Mouse (Mus musculus): ENCODE data around the gene Axin2. TPM values are rescaled to one million over a fixed set of nuclear protein-coding genes. Genes with fewer than 3 reads are reported as not detected.

Gene Axin2
- polyA plus RNA-seq, 1 experiment from 2014 or later = 1.6 TPM

DNA sequence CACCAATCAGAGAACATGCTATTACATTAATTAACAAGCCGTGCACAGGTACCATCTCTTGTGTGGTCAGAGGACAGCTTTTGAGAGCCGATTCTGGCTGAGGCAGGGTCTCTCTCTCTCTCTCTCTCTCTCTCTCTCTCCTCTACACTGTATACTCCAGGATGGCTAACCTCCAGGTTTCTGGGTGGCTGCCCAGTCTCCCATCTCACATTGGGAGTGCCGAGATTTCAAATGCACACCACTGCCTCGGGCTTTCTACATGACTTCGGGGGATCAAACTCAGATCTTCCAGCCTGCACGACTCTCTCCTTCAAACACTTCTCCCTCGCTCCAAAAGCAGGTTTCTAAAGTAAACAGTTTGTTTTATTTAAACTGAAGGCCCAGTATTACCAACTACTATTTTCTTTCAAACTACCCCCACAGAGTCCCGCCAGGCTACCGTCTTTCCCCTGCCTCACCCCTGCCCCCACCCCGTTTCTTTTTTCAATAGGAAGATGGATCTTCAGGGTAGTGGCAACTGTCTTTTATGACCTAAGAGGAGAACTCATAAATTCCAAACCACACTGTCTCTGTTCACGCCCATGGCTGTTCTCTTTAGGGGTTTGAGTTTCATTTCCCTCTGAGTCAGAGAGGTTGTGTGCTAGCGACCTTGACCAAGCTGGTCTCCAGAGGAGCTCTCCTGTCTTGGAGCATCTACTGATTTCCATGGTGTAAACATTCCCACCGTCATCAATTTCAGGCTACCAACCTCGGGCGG lies 43.5 kb downstream of the Axin2 start:
- peaks cover 7% of the 10 kb centered on the region; the same call in 1 of the 2 replicates for H3K4me1 ChIP-seq (ENCODE audit: control insufficient read depth, insufficient read depth, low read length)
- no peaks in the 10 kb centered on the region for H3K9me3 ChIP-seq (replicated peaks; ENCODE audit: control insufficient read depth, low read length)
- ATAC-seq (replicated peaks; ENCODE audit: extremely low read depth, insufficient read depth, low FRiP score) = no peak
- no peak overlapping the region for H3K27ac ChIP-seq (ENCODE audit: low read length)
- no peak overlapping the region for H3K4me2 ChIP-seq (ENCODE audit: low read depth, low read length)
- H3K4me3 ChIP-seq (ENCODE audit: low read length) = no peak overlapping the region
- H3K9ac ChIP-seq (ENCODE audit: low read length) = no peak overlapping the region
- 71% methylated on average over 15 of the region's 15 CpGs for WGBS
- no peaks in the 10 kb centered on the region for H3K27me3 ChIP-seq (ENCODE audit: control insufficient read depth, insufficient read depth, low read length)
- no peaks in the 10 kb centered on the region for H3K36me3 ChIP-seq (ENCODE audit: control insufficient read depth, insufficient read depth)

DNA sequence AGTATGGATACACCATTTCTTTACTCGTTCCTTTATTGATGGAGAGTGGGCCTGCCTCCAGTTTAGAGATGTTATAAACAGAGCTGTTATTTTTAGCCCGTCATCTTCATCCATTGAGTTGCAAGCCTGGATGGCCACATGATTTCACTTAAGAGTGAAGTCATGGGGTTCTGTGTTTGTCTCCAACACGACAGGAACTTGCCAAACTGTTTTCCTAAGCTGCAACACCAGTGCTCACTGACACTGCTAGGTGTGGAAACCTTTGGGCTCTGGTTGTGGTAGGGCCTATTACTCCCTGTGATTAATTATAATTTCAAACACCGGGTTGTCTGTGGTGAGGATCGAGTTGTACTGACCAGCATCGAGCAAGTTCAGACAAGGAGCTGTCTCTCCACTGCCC lies 45.6 kb downstream of the Axin2 start:
- Histone ChIP-seq H3K27me3 (ENCODE audit: control insufficient read depth, insufficient read depth, low read length) (no peaks in the 10 kb centered on the region), H3K27ac (ENCODE audit: low read length) (peak overlapping the region; percentile 44; the same call in 1 of the 2 replicates), H3K4me2 (ENCODE audit: low read depth, low read length) (no peak overlapping the region), H3K4me3 (ENCODE audit: low read length) (no peak overlapping the region), H3K9me3 (replicated peaks; ENCODE audit: control insufficient read depth, low read length) (no peaks in the 10 kb centered on the region), H3K9ac (ENCODE audit: low read length) (no peak overlapping the region), H3K36me3 (ENCODE audit: control insufficient read depth, insufficient read depth) (no peaks in the 10 kb centered on the region), H3K4me1 (ENCODE audit: control insufficient read depth, insufficient read depth, low read length) (peaks cover 7% of the 10 kb centered on the region; the same call in 1 of the 2 replicates)
- 37% methylated on average over 6 of the region's 6 CpGs for WGBS
- peak; percentile 67; the same call in 1 of the 2 replicates for ATAC-seq (replicated peaks; ENCODE audit: extremely low read depth, insufficient read depth, low FRiP score)

DNA sequence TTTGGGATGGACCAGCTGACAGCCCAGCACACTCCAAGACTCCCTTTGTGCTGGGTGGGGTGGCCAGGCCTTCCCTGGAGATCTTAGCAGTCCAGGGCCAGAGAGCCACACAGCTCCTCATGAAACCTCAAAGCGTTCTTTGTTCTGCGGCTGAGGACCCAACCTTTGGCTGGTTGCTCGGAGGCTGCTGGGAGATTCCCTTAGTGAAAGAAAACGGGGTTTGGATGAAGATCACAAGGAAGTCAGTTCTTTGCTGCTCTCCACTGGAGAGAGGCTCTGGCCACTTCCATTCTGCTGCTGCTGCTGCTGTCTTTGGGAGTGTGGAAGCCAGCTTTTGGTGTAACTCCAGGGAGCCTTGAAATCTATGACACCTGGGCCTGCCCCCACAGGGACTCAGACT lies 53.3 kb downstream of the Axin2 start:
- Histone ChIP-seq H3K4me1 (ENCODE audit: control insufficient read depth, insufficient read depth, low read length) (no peaks in the 10 kb centered on the region), H3K4me2 (ENCODE audit: low read depth, low read length) (no peak overlapping the region), H3K4me3 (ENCODE audit: low read length) (no peak overlapping the region), H3K36me3 (ENCODE audit: control insufficient read depth, insufficient read depth) (no peaks in the 10 kb centered on the region), H3K9me3 (replicated peaks; ENCODE audit: control insufficient read depth, low read length) (no peaks in the 10 kb centered on the region), H3K27ac (ENCODE audit: low read length) (no peak overlapping the region), H3K27me3 (ENCODE audit: control insufficient read depth, insufficient read depth, low read length) (peaks cover 7% of the 10 kb centered on the region), H3K9ac (ENCODE audit: low read length) (no peak overlapping the region)
- ATAC-seq (replicated peaks; ENCODE audit: extremely low read depth, insufficient read depth, low FRiP score) = no peak
- 64% methylated on average over 4 of the region's 4 CpGs for WGBS

DNA sequence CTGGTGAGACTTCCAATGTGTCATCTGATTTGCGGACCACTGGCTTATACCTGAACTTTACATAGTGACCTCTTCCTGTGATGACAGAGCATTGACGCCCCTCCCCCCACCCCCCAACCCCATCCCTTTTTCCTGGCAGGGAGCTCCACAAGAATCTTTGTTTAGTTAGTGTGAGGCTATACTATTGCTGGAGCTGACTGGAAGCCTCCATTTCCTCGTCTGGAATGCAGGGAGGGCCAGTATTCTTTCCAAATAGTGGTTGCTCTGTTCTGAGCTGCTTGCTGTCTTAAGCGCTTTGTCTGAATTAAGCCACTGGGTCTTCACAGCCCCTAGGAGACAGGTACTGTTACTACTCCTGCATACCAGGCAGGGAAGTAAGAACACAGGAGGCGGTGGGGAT lies 53.7 kb downstream of the Axin2 start:
- no peak for ATAC-seq (replicated peaks; ENCODE audit: extremely low read depth, insufficient read depth, low FRiP score)
- no peak overlapping the region for H3K9ac ChIP-seq (ENCODE audit: low read length)
- H3K4me3 ChIP-seq (ENCODE audit: low read length) = no peak overlapping the region
- H3K9me3 ChIP-seq (replicated peaks; ENCODE audit: control insufficient read depth, low read length) = no peaks in the 10 kb centered on the region
- no peak overlapping the region for H3K27ac ChIP-seq (ENCODE audit: low read length)
- 50% methylated on average over 5 of the region's 5 CpGs for WGBS
- H3K27me3 ChIP-seq (ENCODE audit: control insufficient read depth, insufficient read depth, low read length) = peaks cover 7% of the 10 kb centered on the region
- H3K36me3 ChIP-seq (ENCODE audit: control insufficient read depth, insufficient read depth) = no peaks in the 10 kb centered on the region
- no peaks in the 10 kb centered on the region for H3K4me1 ChIP-seq (ENCODE audit: control insufficient read depth, insufficient read depth, low read length)
- H3K4me2 ChIP-seq (ENCODE audit: low read depth, low read length) = no peak overlapping the region

DNA sequence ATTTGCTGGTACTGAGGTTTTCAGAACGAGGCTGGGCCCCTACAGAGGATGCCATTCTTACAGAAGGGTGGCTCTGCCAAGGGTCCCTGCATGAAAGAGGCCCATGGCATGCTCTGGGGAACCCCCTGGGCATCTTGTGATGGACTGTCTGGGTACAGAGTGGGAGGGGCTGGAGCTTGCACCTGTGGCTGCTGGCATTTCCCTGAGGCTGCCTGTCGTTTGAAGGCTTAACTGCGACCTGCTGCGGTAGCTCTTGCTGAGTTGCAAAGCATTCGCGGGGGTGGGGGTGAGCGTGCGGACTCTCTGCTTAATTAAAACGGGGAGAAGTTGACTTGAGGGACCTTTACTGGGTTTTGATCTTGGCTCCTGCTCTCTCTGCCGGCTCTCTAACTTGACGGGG lies 55.4 kb downstream of the Axin2 start:
- H3K9ac ChIP-seq (ENCODE audit: low read length) = no peak overlapping the region
- whole genome bisulfite sequencing = 35% methylated on average over 11 of the region's 11 CpGs
- no peak for ATAC-seq (replicated peaks; ENCODE audit: extremely low read depth, insufficient read depth, low FRiP score)

DNA sequence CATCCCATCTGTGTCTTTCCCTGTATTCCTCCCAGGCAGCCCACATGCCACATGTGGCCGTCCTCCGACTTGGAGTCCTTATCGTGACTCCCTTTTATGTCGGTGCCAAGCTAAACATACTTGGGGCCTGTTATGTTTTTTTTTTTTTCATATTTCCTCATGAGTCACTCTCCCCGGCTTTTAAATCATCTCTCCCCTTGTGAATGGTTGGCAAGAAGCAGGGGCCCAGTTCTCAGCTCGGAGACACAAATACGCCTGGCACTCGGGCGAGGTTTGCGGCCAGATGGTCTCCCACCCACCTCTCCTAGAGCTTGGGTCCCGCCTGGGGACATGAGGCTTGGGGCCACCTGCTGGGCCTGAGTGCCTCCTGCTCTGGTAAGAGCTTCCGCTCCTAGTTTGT lies 60.4 kb downstream of the Axin2 start:
- H3K4me3 ChIP-seq (ENCODE audit: low read length) = no peak overlapping the region
- peaks cover under 1% of the 10 kb centered on the region; the same call in 1 of the 2 replicates for H3K27me3 ChIP-seq (ENCODE audit: control insufficient read depth, insufficient read depth, low read length)
- H3K9ac ChIP-seq (ENCODE audit: low read length) = no peak overlapping the region
- no peak overlapping the region for H3K4me2 ChIP-seq (ENCODE audit: low read depth, low read length)
- no peak overlapping the region for H3K27ac ChIP-seq (ENCODE audit: low read length)
- H3K4me1 ChIP-seq (ENCODE audit: control insufficient read depth, insufficient read depth, low read length) = peaks cover 3% of the 10 kb centered on the region; the same call in 1 of the 2 replicates
- peak; percentile 58 for ATAC-seq (replicated peaks; ENCODE audit: extremely low read depth, insufficient read depth, low FRiP score)
- H3K36me3 ChIP-seq (ENCODE audit: control insufficient read depth, insufficient read depth) = no peaks in the 10 kb centered on the region
- 41% methylated on average over 12 of the region's 12 CpGs for WGBS
- H3K9me3 ChIP-seq (replicated peaks; ENCODE audit: control insufficient read depth, low read length) = no peaks in the 10 kb centered on the region

More for the DNA sequence above, 55.4 kb downstream of the Axin2 start:
- Histone ChIP-seq H3K36me3 (ENCODE audit: control insufficient read depth, insufficient read depth) (no peaks in the 10 kb centered on the region), H3K27me3 (ENCODE audit: control insufficient read depth, insufficient read depth, low read length) (peaks cover 7% of the 10 kb centered on the region), H3K4me3 (ENCODE audit: low read length) (no peak overlapping the region), H3K4me2 (ENCODE audit: low read depth, low read length) (no peak overlapping the region), H3K9me3 (replicated peaks; ENCODE audit: control insufficient read depth, low read length) (no peaks in the 10 kb centered on the region), H3K27ac (ENCODE audit: low read length) (no peak overlapping the region), H3K4me1 (ENCODE audit: control insufficient read depth, insufficient read depth, low read length) (peaks cover 3% of the 10 kb centered on the region; the same call in 1 of the 2 replicates)

DNA sequence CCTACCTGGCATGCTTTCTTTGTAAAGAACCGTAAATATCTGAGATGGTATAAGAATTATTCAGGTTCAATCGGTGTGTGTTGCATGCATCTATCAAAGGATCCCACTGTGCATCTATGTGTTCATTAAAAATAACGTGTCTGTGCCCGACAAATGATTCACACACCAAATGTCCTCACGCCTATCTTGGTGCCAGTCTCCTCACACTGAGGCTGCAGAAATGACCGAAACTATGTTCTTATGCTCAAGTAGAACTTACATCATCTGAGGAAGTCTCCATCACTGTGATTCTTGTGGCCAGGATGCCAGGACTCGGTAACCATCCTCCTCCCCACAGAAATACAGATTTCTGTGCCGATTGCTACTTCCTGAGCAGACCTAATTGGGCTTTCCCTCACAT lies 60.9 kb downstream of the Axin2 start:
- no peak overlapping the region for H3K27ac ChIP-seq (ENCODE audit: low read length)
- 74% methylated on average over 8 of the region's 8 CpGs for WGBS
- no peak for ATAC-seq (replicated peaks; ENCODE audit: extremely low read depth, insufficient read depth, low FRiP score)

DNA sequence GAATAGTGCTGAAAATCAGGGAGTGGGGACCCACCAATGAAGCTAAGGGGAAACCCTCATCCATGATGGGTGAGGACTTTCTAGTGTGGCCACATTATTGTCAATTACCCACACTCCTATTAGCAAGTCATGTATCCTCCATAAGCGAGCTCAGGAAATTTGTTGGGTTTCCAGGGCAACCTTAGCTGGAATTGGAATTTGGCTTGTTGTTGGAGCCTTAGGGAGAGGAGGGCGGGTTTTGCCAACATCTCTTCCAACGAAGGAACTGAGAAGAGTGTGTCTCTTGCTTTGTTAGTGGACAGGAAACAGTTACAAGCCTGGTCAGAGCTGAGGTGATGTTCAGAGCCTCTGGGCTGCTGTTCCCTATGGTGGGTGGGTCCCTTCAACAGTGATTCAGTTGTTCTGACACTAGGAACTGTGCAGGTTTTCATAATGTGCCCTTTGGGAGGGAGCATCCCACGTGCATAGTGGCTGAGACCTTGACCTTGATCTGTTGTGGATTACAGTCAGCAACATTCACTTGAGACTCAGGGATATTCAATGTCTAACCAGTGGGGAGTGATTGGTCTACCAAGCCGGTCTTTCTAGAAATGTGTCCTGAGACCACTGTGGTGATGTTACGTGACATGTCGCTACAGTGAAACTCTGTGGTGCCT lies 63.4 kb downstream of the Axin2 start:
- Histone ChIP-seq H3K4me3 (ENCODE audit: low read length) (no peak overlapping the region), H3K36me3 (ENCODE audit: control insufficient read depth, insufficient read depth) (no peaks in the 10 kb centered on the region), H3K9ac (ENCODE audit: low read length) (no peak overlapping the region), H3K27ac (ENCODE audit: low read length) (no peak overlapping the region), H3K27me3 (ENCODE audit: control insufficient read depth, insufficient read depth, low read length) (no peaks in the 10 kb centered on the region), H3K4me1 (ENCODE audit: control insufficient read depth, insufficient read depth, low read length) (peaks cover 3% of the 10 kb centered on the region; the same call in 1 of the 2 replicates), H3K4me2 (ENCODE audit: low read depth, low read length) (no peak overlapping the region), H3K9me3 (replicated peaks; ENCODE audit: control insufficient read depth, low read length) (no peaks in the 10 kb centered on the region)
- WGBS = 83% methylated on average over 7 of the region's 7 CpGs
- ATAC-seq (replicated peaks; ENCODE audit: extremely low read depth, insufficient read depth, low FRiP score) = no peak

More for the DNA sequence above, 60.9 kb downstream of the Axin2 start:
- Histone ChIP-seq H3K27me3 (ENCODE audit: control insufficient read depth, insufficient read depth, low read length) (no peaks in the 10 kb centered on the region), H3K4me3 (ENCODE audit: low read length) (no peak overlapping the region), H3K9ac (ENCODE audit: low read length) (no peak overlapping the region), H3K4me1 (ENCODE audit: control insufficient read depth, insufficient read depth, low read length) (peaks cover 3% of the 10 kb centered on the region; the same call in 1 of the 2 replicates), H3K9me3 (replicated peaks; ENCODE audit: control insufficient read depth, low read length) (no peaks in the 10 kb centered on the region), H3K4me2 (ENCODE audit: low read depth, low read length) (no peak overlapping the region), H3K36me3 (ENCODE audit: control insufficient read depth, insufficient read depth) (no peaks in the 10 kb centered on the region)

Data from heart, embryonic 16.5 days (tissue).